Mouse (Mus musculus): Measurements from ENCODE around the gene Efcab8.

Gene Efcab8

DNA sequence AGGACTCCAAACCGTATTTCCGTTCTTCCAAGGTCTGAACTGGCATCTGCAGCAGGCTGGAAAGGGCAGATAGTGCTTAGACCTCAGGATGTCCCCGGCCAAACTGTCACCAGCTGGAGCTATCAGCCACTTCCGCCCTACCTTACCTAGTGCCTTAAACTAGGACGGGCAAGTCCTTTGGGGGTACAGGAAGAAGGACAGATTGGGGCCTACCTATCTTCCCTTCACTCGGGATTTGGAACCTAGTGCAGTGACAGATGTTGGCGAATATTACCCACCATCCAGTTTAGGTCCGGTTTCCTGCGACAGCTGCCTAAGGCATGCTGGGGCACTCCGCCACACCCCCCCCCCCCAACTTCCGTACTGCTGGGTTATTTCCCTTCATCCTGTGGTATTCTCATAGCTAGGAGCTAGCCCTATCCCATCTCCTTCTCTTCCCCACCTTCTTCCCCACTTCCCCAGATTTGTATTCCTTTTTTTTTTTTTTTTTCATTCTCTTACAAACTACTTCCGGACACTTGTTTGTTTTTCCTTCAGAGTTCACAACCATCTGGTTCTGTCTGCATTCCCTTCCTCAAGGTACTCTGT lies at the start of gene Efcab8:
Efcab8 (plus strand) TSS at position 538 of the 588 bp plus-strand sequence.
- no peak for DNase-seq (ENCODE audit: low read depth, low spot score)

DNA sequence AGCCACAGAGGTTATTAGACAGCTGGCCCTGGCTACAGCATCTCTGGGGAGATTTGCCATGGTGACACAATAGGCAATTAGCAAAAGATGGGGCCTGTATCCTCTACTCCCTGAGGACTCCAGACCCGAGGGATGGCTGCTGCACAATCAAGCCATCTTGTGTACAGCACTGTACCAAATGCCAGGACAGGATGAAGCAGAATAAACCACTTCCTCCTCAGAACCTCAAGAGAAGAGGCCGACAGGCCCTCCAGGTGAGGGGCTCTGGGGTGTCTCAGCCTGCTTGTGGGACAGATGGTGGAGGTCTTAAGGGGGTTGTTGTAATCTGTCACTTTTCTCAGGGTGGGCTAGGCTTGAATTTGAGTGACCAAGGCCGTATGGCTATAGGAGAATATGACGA lies 45.7 kb upstream of the Efcab8 start:
- no peak for DNase-seq (ENCODE audit: low read depth, low spot score)

DNA sequence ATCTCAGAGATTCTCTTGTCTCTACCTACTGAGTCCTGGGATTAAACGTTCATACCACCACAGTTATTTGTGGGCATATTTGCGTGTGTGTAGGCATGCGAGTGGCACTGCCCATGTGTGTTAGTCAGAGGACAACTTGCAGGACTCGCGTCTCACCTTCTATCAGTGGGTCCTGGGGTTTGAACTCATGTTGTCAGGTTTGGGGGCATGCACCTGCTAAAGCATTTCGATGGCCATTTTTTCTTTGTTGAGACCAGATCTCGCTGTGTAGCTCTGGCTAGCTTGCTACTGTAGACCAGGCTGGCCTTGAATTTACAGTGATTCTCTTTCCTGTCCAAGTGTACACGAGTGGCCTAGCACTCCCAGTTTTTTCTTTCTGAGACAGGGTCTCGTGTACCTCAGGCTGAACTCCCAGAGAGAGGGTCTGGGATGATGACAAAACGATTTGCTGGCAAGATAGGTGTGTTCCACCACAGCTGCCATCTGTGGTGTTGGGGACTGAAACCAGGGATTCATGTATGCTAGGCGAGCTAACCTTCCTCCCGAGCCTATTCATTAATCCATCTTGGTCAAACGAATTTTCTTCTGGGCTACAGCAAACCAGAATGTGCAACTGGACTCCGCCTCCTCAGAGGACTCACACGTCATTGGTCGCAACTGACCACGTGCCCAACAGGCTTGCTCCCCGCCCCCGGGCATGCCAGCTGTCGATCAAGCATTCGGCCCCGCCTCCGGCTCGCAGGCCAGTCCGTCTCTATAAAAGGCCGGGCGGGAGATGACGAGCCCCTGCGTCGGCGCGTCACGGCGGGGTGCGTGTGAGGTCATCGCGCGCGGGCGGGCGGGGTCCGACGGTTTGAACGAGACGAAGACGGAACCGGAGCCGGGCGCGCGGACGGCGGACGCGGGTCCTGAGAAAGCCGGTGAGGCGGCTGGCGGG lies 39.0 kb upstream of the Efcab8 start, which contains the start of gene Mapre1:
Mapre1 (plus strand) TSS at position 775 of the 937 bp plus-strand sequence.
- peak; percentile 100 for DNase-seq (ENCODE audit: low read depth, low spot score)

DNA sequence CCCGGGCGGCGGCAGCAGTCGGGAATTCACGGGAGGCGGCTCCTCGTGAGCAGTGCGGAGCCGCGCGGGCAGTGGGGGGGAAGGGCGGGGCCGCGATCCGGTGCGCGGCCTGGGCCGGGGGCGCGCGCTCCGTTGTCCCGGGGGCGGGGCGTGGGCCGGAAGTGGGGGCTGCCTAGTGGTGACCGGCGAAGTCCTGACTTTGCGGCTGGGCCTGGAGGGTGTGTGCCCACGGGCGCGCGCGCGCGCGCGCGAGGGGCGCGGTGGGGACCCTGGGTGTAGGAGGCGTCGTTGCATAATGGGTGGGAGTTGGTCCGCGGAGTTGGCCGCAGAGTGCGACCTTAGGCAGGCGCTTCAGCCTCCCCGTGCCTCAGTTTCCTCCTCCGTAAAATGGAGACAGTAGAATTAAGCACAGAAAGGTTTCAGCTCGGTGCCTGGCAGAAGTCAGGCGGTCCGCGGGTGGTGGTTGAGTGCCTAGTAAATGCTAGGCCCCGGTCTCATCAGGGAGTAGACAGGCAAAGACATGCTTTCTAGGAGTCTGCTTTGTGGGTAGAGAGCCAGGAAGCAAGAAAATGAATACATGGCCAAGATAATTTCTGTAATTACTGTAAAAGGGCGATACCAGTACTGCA lies 38.2 kb upstream of the Efcab8 start:
- peak; percentile 92 for DNase-seq (ENCODE audit: low read depth, low spot score)

DNA sequence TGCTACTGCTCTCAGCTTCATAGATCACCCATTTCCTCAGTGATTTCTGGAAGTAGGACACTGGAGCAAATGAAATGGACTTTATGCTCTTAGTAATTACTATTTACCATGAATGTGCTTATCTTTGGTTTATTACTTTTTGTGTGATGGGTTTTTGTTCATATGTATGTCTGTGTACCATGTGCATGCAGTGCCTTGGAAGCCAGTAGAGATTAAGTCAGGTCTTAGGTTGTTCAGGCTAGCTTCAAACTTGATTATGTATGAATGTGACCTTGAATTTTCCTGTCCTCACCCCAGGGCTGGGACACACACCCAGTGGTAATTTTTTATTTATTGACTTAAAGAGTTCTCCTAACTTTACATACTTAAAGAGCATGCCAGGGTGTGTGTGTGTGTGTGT lies 31.7 kb upstream of the Efcab8 start:
- no peak for DNase-seq (ENCODE audit: low read depth, low spot score)

DNA sequence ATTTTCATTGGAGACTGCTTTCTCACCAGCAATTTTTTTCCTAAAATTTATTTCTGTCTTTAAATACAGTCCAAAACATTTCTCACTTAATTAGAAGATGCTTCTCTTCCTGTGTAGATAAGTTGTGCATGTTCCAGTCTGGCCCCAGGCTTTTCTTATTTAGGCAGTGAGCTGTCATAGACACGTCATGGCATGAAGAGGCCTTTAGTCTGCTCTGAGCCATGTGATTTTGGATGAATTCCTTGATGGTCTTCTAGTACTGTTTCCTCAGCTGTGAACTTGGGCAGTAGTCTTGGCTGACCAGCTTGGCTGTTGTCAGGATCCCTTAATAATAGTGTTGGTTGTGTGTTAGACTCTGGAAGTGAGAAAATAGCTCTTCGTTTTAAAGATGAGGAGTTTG lies 29.4 kb upstream of the Efcab8 start:
- no peak for DNase-seq (ENCODE audit: low read depth, low spot score)

DNA sequence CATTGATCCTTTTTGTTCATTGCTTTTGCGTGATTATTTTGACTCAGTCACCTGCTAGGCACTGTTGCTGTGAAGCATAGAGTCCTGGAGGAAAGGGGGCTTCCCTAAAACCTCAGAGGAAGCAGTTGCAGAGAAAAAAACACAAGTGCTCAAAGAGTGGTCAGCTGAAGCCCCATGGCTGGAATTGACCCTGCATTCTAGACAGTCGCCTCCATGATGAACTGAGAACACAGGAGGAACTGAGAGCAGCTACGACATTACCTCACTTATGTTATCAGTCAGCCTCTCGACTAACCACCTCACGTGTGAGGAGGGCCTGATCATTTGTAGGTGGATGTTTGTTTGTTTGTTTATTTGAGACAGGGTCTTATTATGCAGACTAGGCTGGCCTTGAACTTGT lies 17.6 kb upstream of the Efcab8 start:
- no peak for DNase-seq (ENCODE audit: low read depth, low spot score)

DNA sequence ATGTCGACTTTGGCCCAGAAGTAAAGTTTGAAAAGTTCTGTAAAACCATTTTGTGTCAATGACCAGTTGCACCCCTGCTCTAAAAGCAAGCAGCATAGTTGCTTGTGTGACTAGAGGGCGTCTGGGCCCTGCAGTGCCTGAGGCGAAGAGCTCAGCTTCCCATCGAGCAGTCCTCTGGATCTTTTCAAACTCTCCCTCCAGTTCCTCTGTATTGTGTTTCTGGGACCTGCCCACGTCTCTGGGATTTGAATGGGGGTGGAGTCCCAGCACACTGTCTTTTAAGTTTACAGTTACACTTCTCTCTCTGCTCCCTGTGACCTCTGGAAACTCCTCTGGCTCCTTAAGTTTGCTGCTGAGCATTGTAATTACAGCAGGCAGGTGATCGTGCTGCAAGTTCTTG lies 12.2 kb upstream of the Efcab8 start:
- DNase-seq (ENCODE audit: low read depth, low spot score) = peak; percentile 85

DNA sequence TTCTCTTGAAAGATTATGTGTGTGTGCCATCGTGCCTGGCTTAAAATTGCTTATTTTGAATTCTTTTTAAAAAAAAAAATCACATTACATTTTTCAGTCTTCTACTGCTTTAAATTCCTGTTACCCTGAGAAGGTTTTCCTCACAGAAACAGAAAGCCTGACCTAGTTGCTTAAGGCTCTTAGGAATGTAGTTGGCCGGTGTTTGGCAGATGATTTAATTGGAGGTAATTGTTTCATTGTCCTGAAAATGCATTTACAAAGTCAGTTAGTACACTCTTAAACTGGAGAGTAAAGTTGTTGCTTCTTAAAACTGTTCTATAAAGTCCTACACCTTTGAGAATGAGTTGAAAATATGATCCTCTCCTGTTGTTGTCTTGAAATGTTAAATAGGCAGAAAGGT lies 10.8 kb upstream of the Efcab8 start:
- DNase-seq (ENCODE audit: low read depth, low spot score) = no peak

DNA sequence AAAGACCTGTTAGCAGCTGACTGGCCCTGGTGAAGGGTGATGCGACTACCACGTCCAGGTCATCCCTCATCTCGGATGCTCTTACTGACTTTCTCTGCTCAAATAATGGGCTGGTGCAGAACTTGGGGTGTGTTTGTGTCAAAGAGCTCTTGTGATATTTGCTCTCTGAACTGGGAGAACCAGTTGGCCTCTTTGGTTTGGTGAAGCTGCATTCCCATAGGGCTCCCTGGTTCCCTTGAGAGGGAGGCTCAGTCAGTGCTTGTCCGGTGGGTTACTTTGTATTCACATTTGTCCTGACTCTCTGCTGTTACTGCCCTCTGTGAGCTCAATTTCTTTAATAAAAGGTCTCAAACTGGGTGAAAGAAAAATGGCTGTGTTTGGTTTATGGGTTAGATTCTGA lies 6.8 kb upstream of the Efcab8 start:
- DNase-seq (ENCODE audit: low read depth, low spot score) = no peak

DNA sequence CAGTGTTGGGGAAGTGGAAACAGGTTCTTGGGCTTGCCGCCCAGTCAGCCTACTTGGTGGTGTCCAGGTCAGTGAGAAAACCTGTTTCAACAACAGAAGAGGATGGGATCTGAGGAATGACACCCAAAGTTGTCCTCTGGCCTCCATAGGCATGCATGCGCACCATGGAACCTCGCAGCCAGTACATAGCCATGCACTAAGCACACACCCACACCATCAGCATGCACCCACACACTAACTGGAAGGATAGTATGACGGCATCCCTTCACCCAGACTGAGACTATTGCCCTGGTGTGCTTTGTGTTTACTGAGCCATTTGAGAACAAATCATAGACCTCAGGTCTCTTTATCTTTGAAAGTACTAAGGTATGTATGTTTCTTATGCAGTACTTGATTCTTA lies 4.3 kb upstream of the Efcab8 start:
- no peak for DNase-seq (ENCODE audit: low read depth, low spot score)

DNA sequence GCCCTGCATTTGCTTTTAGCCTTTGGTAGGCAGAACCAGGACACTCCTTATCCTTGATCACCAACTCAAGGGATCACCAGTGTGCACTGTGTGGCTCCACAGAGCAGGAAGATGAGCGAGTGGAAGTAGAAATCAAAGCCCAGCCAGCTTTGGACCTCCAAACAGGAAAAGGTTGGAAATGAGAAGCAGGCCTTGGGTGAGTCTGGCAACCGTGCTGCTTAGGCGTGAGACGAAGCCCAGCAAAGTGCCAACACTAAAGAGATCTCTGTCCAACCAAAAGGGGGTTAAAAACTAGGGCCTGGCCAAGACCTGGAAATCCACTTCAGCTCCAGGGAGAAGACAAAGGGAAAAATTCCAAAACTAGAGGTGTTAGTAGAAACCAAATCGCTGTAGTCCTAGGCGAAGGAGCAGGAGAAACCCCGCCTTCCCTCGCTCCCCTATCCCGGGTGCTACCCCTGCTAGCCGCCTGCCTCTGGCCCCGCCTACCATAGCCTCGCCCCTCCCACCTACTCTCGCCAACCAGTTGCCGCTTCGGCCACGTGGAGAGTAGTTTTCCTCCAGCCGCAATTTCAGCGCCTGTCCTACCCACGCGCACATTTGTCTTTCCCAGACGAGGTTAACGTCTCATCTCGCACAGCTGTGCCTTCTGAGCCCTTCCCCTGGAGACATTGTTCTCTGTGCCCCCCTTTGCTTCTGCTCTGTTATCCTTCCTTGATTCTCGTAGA lies 931 bp upstream of the Efcab8 start:
- DNase-seq (ENCODE audit: low read depth, low spot score) = peak; percentile 92

DNA sequence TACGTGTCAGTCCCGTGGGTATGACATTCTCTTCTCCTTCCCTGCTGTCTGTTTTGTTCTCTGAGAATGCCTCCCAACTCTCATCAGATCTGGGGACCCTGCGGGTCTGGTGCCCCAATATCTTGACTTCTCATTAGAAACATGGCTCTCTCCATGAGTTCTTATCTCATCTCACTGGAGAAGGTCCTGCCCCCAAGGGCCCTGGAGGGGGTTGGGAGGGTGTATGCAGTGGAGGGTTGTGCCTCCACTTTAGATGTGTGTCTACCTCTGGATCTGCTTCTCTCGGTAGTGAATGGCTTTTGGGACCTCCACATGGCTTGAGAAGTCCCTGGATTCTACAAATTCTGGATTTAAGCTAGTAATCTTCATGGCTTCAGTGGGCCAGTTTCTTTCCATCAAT lies 1.4 kb downstream of the Efcab8 start:
- DNase-seq (ENCODE audit: low read depth, low spot score) = no peak

DNA sequence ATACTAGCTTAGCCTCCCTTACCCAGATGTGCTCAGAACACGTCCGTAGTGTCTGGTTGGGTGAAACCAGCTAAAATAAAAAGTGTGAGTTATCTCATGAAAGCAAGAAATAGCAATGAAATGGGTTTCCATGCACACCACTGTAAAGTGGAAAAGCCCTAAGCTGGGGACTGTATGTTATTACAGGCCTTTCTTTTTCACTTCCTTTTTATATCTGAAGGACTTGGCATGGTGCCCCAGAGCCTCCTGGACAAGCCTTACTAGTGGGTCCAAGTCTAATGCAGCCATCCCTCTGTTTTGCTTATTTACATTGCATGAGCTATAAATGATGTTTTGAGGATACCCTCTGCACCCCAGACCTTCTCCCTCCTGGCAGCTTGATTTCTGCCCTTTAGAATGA lies 4.9 kb downstream of the Efcab8 start:
- DNase-seq (ENCODE audit: low read depth, low spot score) = no peak

DNA sequence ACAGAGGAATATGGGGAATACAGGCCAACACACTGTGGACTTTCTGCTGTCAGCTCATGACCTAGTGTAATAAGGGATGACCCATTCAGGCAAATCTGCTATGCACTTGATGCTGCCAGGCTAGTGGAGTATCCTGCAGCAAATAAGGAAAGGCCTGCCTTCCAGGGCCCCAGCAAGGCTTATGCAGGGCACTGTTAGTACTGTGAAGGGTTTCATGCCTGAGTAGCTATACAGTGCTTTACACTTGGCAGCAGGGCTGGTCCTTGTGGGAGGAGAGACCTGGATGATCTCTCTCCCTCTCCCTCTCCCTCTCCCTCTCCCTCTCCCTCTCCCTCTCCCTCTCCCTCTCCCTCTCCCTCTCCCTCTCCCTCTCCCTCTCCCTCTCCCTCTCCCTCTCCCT lies 13.6 kb downstream of the Efcab8 start:
- DNase-seq (ENCODE audit: low read depth, low spot score) = no peak

DNA sequence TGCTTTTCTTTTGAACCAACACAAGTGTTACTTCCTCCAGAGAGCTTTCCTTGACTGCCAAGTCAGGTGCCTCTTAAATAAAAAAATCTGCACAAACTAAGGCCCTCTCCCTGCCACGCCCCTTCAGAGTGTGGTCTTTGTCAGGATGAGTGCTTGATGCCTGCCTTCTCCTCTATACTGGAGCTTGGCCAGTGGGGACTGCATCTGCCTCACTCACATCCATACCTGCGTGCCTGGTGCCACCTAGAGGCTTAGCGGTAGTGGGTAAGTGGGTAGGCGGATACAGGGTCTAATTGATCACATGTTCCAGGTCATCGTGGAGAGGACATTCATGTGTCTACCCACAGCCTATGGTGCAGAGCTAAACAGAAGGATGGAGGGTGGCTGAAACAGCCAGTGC lies 15.4 kb downstream of the Efcab8 start:
- DNase-seq (ENCODE audit: low read depth, low spot score) = peak; percentile 84

DNA sequence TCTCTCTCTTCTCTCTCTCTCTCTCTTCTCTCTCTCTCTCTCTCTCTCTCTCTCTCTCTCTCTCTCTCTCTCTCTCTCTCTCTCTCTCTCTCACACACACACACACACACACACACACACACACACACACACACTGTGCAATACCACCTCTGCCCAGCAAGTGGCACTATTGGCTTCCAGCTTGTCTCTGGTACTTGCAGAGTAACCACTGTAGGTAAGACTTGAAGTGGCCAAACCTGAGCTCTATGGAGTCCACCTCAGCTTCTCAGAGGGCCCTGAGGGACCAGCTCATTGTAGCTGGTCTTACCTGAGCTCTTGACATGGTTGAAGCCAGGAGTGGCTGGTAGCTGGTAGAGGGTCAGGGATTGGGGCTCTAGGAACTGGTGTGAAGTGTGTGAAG lies 27.7 kb downstream of the Efcab8 start:
- peak; percentile 68 for DNase-seq (ENCODE audit: low read depth, low spot score)

DNA sequence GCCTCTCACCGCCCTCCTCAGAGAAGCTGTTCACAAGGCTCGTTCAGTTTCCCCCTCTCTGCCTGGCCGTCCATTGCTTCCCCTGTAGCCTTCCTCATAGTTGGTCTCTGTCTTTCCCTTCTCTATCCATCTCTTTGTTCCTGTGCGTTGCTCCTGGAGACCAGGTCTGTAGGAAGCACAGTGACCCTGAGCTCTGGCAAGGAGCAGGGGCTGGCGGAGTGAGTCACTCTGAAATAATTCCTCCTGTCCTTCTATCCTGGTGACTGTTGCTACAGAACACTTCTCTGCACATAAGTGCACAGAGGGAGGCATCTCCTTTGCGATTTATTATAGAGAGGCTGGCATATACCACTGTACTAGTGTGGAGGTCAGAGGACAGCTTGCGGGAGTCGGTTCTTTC lies 28.4 kb downstream of the Efcab8 start:
- no peak for DNase-seq (ENCODE audit: low read depth, low spot score)

DNA sequence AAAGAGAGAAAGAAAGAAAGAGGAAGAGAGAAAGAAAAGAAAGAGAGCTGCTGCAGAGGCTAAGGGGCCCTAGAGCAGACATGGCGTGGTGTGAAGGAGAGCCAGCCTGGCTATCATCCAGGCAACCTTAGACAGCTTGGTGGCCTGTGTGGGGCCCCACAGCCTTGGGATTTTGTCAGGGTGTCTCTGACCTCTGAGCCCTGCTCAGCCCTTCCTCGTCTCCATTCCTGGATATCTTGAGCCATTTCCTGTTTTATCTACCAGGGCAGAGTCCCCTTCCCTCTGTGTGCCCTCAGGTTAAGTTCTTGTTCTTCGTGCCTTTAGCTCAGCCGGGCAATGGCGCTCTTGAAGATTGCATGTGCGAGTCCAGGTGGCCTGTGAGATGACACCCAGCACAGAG lies 29.1 kb downstream of the Efcab8 start:
- DNase-seq (ENCODE audit: low read depth, low spot score) = no peak

DNA sequence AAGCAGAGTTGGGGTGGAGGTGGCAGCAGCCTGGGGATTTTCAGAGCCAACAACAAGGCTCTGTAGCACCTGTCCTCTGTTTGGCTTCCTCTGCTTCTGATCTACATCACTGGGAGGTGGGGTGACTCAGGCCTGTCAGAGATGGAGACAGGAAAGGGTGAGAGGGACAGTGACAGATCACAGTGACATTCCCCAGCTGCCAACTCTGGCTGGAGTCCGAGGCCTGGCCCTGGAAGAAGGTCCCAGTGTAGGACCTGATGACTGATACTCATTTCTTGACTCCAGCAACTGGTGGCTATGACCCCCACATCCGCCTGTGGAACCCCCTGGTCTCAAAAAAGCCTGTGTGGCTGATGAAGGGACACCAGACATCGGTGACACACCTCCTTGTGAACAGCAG lies 30.2 kb downstream of the Efcab8 start:
- DNase-seq (ENCODE audit: low read depth, low spot score) = no peak

DNA sequence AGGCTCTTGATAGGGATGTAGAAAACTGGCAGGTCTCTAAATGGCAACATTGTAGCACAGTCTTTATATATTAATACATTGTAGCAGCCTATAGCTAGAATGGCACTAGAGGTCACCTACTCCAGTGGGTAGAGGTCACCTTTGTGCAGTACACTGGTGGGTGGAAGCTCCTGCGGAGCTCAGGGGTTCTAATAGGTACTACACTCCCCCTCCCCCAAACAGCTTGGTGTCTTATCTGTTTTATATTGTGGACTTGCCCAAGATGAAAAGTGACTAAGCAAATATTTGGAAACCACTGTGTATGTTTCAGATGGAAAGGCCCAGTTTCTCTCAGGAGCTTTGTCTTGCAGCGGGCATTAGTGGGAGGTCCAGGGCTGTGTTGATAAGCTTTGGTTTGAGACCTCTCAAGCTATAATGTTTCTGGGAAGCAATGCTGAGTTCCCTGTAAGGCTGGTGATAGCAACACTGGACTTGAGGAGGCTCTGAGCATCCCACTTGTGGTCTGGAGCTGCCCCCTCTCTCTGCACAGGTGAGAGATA lies 42.3 kb downstream of the Efcab8 start:
- no peak for DNase-seq (ENCODE audit: low read depth, low spot score)

DNA sequence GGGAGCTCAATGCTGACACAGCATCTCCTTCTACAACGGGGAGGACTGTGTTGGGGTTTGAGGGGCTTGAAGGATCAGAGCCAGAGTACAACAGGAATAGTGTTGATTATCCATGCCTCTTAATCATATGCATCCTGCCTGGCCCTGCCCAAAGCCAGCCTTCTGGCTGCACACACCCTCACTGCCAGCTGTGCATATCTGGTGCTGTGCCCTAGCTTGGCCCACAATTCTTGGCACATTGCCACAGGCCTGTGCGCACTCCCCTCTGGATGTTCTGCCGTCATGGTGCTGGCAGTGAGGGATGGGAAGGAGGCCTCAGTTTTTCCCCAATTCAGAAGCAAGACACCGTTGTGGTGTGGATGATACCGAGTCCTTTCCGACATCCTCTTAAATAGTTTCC lies 44.9 kb downstream of the Efcab8 start:
- no peak for DNase-seq (ENCODE audit: low read depth, low spot score)

Data from ZHBTc4 (cell line).